Mouse (Mus musculus) lung, adult 2 months (tissue): ENCODE data around the gene Gm21964. TPM values are rescaled to one million over a fixed set of nuclear protein-coding genes. Genes with fewer than 3 reads are reported as not detected.
A peak's percentile ranks its signal among the peaks of the same experiment; 100 is the strongest.

Experiments
- DNase-seq: peaks from one replicate; pipeline ENCODE4 v3.0.0; 2022
- H3K4me1 ChIP-seq: fragments of 200-500 bp; 2 replicates; pipeline ENCODE4 v1.6.1; 2011; ENCODE audit warnings: low read length; ENCODE audit not compliant: control insufficient read depth, insufficient read depth
- H3K4me3 ChIP-seq: fragments of 200-500 bp; replicated peaks from 2 replicates; pipeline ENCODE3; 2011; ENCODE audit warnings: low read depth, mild to moderate bottlenecking, control low read depth, low read length; ENCODE audit errors: extremely low read depth
- CTCF ChIP-seq: fragments of 200-500 bp; IDR thresholded peaks from 2 replicates; pipeline ENCODE4 v1.5.1; 2011; ENCODE audit warnings: mild to moderate bottlenecking, low read length, control low read depth; ENCODE audit not compliant: insufficient read depth
- POLR2A ChIP-seq: fragments of 200-500 bp; IDR thresholded peaks from 2 replicates; pipeline ENCODE4 v1.6.1; 2011; ENCODE audit warnings: low read depth, mild to moderate bottlenecking, control low read depth, low read length, borderline replicate concordance; ENCODE audit errors: extremely low read depth
- WGBS: fragments of 180-500 bp; shearing (Covaris S2); methylation state at CpG from one replicate; pipeline ENCODE4 v1.1.7; 2018; 5-methylcytosine and 5-hydroxymethylcytosine counted together
- polyA plus RNA-seq: library from polyadenylated mRNA; depleted of rRNA; stranded (reverse); fragments of >200 nt; gene quantifications from 2 replicates; pipeline ENCODE4 v1.2.3, GENCODE M21; 2012; rRNA removed

The Gm21964 gene
- not detected in 2 replicates for polyA plus RNA-seq

DNA sequence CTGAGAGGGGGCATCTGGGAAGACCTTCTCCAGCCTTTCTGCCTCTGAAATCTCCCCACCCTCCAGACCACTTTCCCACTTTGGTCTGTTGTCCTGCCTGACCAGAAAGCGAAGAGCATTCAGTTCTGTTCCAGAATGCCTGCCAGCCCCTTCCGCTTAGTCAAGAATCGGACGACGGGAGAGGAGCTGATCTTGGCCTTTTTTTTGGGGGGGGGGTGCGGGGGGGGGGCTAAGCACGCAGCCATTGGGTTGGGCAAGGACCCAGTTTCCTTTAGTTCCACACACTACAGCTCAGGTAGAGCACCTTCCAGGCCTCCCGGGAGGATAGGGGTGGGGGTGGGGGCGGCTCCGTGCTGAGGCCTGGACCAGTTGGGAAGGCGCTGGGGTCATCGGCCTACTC lies at the start of gene Gm21964:
Gene Gm21964, plus strand, starts transcription at position 301 of the 400 bp plus-strand sequence.
- Histone ChIP-seq H3K4me1 (no peaks in the 10 kb centered on the region), H3K4me3 (no peak within 1 kb of the TSS)
- TF ChIP-seq CTCF, result no peak
- TF ChIP-seq POLR2A, result no peak
- DNase-seq, result no peak
- 83% methylated on average over 12 of the region's 12 CpGs for WGBS

DNA sequence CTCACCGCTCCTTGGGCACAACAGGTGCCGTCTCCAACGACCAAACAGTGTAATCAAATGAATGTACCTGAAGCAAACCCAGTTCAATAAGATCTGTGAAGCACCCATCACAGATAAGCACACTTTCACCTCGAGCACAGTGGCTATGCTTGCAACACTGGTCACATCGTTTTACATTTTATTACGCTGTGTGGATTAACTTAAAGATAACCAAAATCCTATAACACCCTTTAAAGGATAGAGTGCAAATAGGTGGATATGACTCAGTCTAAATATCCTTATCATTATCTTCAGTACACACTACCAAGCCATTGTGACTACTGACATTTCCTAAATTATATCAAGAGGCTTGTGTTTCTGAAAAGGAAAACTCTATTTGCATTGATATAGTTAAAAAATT lies 49.8 kb upstream of the Gm21964 start:
- WGBS, result 59% methylated on average over 6 of the region's 6 CpGs
- Histone ChIP-seq H3K4me3 (no peak overlapping the region), H3K4me1 (no peaks in the 10 kb centered on the region)
- no peak for TF ChIP-seq POLR2A
- TF ChIP-seq CTCF, result no peak
- no peak for DNase-seq

DNA sequence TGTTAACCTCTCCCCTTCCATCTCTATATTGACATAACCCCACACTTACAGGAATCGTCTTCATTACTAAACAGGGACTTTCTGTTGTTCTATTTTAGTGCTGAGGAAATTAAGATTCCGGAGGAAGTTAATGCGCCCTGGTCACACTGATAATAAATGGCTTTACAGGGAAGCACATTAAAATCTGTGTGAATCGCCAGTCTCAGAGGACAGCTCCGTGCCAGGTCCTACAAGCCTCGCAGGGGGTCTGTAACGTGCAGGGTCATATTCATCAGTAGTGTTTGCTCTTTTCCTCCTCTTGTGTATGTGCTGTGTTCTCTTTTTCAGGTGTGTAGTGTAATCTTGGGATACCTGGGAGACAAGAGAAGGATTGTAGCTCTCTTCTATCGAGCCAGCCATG lies 42.8 kb upstream of the Gm21964 start:
- no peaks in the 10 kb centered on the region for H3K4me1 ChIP-seq
- WGBS, result 42% methylated on average over 8 of the region's 8 CpGs
- no peak overlapping the region for H3K4me3 ChIP-seq
- no peak for TF ChIP-seq POLR2A
- no peak for TF ChIP-seq CTCF
- DNase-seq, result no peak

DNA sequence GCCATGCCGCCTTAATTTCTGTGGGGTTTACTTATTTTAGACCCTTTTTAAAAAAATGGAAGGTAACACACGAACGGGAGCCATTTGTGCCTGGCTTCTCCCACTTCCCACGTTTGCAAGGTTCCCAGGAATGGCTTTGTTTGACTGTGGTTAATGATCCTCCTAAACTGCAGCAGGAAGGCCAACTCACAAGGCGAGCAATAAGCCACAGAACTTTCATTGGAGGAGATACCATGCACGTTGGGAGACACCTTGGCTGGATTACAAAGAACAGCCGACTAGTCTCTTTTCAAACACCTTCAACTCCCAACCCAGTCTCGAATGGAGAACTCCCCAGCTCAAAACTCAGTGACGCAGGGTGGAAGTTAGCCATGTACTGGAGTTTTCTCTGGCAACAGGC lies 36.8 kb upstream of the Gm21964 start:
- 60% methylated on average over 9 of the region's 9 CpGs for WGBS
- H3K4me3 ChIP-seq, result no peak overlapping the region
- no peak for TF ChIP-seq CTCF
- no peak for TF ChIP-seq POLR2A
- no peak for DNase-seq
- H3K4me1 ChIP-seq, result no peaks in the 10 kb centered on the region

DNA sequence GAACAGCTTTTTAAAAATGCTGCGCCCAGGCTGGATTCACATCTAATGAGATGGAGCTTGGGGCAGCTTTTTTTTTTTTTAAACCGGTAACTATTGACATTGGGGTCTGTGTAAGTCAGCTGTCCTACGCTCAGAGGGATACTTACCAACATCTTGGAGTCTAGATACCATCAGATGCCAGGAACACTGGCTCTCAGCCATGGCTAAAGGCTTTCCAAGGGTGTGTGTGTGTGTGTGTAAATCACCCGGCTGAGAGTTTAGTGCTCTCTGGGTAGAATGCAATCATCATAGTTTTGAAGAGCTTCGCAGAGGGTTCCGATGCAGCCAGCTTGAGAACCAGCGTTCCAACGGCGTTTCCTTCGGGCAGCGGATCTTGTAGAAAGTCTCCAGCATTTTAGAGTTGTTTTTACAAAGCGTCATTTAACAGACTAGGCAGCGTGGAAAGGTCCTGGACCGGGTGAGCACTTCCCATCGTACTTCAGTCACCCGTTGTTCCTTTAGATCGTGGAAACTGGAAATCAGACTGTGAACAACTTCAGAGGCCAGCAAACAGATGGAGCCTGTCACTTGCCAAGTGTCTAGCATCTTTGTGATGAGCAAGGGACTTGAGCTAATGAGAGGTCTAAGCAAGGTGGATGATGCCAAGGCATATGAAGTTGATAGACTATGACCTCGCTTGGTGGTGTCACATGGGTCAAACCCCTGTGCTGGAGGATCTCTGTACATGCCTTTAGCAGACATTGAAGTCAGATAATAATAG lies 36.2 kb upstream of the Gm21964 start:
- no peak for DNase-seq
- Histone ChIP-seq H3K4me1 (no peaks in the 10 kb centered on the region), H3K4me3 (no peak overlapping the region)
- no peak for TF ChIP-seq CTCF
- no peak for TF ChIP-seq POLR2A
- 83% methylated on average over 18 of the region's 18 CpGs for WGBS

DNA sequence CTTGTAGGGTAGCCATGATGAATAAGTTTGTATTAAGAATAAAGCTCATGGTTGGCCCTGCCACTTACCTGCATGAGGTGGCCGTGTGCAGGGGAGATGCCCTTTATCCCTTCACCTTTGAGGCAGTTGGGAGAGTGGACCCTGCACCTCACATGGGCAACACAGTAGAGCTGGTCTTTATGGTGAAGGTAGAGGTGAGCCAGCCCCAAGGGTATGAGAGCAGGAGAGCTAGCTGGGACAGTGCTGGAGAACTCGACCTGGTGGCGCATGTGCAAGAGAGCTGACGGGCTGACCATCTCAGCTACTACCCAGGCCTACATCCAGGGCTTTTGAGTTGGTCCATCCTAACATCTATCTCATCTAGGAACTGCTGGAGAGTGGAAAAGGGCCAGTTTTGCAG lies 35.3 kb upstream of the Gm21964 start:
- Histone ChIP-seq H3K4me1 (no peaks in the 10 kb centered on the region), H3K4me3 (no peak overlapping the region)
- no peak for TF ChIP-seq CTCF
- no peak for TF ChIP-seq POLR2A
- DNase-seq, result no peak
- 90% methylated on average over 4 of the region's 4 CpGs for WGBS

DNA sequence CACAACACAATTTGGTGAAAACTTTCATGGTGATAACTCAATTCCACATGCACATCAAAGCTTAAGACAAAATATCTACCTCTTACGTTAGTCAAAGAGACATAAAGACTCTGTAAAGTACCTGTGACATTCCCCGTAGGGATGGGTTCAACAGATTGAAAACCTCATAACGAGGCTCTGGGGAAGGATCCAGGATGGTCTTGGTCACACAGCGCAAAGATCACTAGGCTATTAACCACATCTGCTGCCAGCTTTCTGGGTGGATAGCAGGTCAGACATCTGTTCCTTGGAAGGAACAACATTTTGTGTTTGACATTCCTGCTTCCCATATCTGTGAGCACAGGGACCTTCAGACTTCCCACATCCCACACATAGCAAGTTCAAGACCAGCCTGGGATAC lies 31.3 kb upstream of the Gm21964 start:
- TF ChIP-seq POLR2A (no peak), CTCF (no peak)
- WGBS, result 82% methylated on average over 4 of the region's 4 CpGs

DNA sequence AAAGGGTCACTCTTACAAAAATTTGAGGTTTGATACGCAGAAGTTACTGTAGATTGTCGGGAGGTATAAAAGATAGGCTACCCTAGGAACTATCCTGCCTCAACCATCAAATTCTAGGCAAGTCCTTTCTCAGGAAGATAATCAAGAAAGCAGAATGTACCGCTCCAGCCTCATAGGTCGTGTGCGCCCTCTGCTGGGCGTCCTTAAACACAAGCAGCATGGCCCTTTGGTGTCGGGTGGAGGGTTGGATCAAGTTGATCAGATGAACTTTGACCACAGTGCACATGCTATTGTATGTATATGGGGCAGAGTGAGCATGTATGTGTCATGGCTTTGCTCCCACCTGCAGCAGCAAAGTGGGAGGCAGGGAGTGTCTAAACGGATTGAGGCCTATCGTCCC lies 29.4 kb upstream of the Gm21964 start:
- 15% methylated on average over 9 of the region's 9 CpGs for whole genome bisulfite sequencing
- peak; percentile 93 for TF ChIP-seq CTCF
- no peak for TF ChIP-seq POLR2A
- Histone ChIP-seq H3K4me1 (no peaks in the 10 kb centered on the region), H3K4me3 (no peak overlapping the region)
- peak; percentile 45 for DNase-seq

More for the DNA sequence above, 31.3 kb upstream of the Gm21964 start:
- Histone ChIP-seq H3K4me1 (no peaks in the 10 kb centered on the region), H3K4me3 (no peak overlapping the region)
- DNase-seq, result no peak

DNA sequence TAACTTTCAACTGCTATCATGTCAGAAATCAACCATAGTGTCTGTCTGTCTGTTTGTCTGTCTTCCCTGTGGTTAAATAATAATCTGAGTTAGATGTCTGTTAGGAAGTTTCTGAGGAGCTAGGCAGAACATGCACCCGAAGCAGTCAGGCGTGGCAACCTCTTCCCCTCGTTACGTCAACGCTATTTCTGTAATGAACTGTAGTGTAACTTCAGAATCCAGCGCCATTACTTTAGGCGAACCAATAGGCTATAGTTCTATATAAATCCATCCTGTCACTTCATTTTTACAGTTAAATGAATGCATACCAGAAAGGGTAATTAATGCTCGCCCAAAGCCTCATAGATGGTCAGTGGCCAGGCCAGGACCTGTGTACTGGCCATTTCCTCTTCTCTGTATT lies 26.5 kb upstream of the Gm21964 start:
- no peak overlapping the region for H3K4me3 ChIP-seq
- no peak for TF ChIP-seq CTCF
- TF ChIP-seq POLR2A, result no peak
- DNase-seq, result no peak
- 74% methylated on average over 8 of the region's 8 CpGs for WGBS
- H3K4me1 ChIP-seq, result no peaks in the 10 kb centered on the region
